Mouse (Mus musculus): Measurements from ENCODE around the gene Sipa1l1.

Sipa1l1 gene

DNA sequence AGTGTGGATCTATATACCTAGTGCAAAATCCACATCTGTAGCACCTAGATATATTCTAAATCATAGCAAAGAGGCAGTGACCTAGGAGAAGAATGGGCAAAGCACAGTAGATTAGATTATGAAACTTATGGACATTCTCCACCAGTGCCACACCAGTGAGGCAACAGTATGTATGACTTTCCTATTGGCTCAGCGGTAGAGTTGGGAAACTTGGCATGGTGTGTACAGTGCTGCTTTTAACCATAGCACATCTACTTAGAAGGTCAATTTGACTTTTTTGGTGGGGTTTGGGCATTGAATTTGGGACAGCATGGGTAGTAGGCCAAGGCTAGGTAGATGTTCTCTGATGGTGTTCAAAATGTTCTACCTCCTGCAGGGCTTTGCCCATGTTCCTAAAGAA, 159.0 kb downstream of the Sipa1l1 start:
- no peak for DNase-seq (ENCODE audit: extremely low read depth, low read depth, low spot score)

- DNase-seq (ENCODE audit: extremely low read depth, low read depth, low spot score): no peak
Measured at GRCm38 (mm10) chr12:82332836-82333614, 163.9 kb downstream of the Sipa1l1 start.

DNA sequence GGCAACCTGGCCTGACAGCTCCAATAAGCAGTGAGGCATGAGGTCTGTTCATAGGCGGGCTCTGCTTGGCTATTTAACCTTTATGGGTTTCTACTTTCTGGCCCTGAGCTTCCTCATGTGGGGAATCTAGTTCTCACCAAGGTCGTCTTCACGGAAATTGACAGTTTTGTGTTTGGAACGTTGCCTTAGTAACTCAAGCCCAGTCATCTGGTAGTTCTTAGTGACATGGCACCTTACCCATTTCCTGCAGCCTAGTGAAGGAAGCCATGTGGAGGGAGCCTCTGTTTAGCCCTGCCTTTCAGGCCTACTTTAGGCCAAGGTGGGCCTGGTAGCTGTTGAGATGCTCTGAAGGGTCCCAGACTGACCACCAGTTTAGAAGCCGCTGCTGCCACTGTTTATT, 164.9 kb downstream of the Sipa1l1 start:
- DNase-seq (ENCODE audit: extremely low read depth, low read depth, low spot score): no peak

DNA sequence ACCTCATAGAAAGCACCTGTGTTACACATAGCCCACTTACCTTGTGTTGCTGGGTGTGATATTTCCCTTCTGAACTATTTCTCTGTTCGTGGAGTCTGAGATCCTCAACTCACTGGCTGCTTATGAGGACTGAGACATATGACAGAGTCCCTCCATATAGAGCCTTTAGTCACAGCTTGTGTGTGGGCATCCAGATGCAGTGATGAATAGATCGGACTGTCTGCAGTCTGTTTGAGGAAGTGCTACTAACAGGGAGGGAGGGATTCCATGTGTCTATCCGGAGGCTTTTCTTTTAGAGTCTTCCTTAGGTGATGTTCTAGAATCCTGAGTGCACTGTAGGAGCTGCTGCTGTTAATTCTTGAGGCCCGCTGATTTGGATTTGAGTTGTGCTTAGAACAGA, 165.4 kb downstream of the Sipa1l1 start:
- no peak for DNase-seq (ENCODE audit: extremely low read depth, low read depth, low spot score)

- no peak for DNase-seq (ENCODE audit: extremely low read depth, low read depth, low spot score)
Measured at GRCm38 (mm10) chr12:82335095-82335494, 166.0 kb downstream of the Sipa1l1 start.

DNA sequence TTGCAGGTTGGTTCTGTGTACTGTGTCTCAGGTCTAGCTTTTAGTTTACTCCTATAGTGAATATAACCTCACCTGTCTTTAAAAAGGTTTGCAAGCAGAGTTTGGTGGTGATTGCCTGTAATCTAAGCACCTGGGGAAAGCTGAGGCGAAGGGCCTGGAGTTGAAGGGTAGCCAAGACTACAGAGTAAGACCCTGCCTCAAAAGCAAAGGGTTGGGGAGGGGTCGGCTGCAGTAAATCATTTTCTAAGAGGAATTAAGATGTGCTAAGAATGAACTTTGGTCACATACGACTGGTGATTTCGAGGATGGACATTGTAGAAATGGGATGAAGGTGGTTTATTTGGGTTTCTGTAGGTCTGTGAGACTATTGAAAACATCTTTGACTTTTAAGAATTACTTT, 169.4 kb downstream of the Sipa1l1 start:
- DNase-seq (ENCODE audit: extremely low read depth, low read depth, low spot score): no peak

DNA sequence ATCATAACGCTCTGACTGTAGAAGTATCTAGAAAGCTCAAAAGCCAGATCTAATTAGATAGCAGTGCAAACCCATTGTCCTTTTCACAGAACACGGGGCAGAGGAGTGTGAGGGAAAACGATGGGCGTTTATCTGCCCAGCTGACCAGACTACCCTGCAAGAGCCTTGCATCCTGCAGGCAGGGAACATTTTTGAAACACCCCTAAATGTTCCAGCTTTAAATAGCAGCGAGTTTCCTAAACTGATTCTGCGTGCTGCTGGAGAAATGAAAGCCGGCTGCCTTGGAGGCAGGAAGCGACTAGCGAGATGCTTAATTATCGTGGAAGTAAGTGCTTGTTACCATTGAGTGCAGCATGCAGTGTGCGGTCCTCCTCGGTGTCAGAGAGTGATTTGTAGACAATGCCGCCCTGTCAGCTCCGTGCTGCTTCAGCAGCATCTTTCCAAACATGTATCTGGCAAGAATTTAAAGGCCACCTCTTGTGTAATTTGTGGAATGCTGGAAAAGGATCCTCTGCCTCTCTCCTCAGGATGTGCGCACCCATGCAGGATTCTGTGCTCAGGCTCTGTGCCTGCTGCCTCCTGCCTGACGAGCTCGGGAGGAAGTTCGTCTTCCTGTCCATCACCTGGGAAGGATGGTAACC, 170.2 kb downstream of the Sipa1l1 start:
- DNase-seq (ENCODE audit: extremely low read depth, low read depth, low spot score): no peak

DNA sequence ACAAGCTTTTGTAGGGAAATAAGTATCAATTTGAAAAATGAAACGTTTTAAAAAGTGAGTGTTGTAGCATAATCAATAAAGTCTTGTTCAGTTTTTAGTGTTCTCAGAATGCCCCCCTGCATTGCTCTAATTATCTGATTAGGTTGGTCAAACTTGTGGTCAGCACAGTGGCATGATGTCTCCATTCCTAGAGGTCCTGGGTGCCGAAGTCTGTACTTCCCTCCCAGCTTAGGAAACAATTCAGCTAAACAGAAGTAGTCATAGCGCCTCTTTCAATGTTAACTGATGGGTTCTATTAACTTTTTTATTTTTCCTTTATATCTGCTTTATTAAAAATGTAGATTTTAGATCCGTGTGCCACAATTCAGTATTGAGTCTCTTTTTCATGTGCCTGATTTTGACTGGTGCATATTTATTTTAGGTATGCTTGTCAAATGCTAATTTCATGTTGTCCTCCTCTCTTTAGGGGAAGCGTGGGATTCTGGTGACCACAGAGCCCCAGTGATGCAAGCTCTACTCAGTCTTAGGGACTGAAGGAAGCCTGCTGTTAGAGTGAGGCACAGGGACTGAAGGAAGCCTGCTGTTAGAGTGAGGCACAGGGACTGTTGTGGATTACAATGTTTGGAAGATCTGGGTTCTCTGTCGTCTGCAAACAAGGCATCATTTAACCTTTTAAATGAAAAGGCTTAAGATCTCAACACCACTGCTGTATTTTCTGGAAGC, 171.2 kb downstream of the Sipa1l1 start:
- no peak for DNase-seq (ENCODE audit: extremely low read depth, low read depth, low spot score)

DNA sequence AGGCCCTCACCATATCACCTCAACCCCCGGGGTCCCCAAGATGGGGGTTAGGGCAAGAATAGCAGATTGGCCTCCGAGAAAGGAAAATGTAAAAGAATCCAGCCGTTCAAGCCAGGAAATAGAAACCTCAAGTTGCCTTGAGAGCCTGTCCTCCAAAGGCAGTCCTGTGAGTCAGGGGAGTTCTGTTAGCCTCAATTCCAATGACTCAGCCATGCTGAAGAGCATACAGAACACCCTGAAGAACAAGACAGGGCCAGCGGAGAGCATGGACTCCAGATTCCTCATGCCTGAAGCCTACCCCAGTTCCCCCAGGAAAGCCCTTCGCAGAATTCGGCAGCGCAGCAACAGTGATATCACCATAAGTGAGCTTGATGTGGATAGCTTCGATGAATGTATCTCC, 172.1 kb downstream of the Sipa1l1 start:
- DNase-seq (ENCODE audit: extremely low read depth, low read depth, low spot score): no peak

GRCm38 (mm10) chr12:82341696-82342095, 172.6 kb downstream of the Sipa1l1 start:
- no peak for DNase-seq (ENCODE audit: extremely low read depth, low read depth, low spot score)

DNA sequence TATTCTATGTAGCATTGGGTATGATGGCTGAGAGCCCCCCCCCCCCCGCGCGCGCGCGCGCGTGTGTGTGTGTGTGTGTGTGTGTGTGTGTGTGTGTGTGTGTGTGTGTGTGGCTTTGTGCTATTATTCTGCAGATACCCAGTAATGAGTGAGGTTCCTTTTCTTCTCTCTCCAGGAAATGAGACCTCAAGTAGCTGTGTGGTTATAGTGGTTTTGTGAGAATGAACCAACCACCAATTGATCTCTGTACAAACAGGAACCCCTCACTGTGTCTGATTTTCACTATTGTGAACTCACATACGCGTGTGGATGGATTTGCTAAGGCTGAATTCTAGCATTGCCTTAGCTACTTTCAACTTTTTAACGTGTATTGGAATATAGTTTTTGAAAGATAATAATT, 181.0 kb downstream of the Sipa1l1 start:
- DNase-seq (ENCODE audit: extremely low read depth, low read depth, low spot score): no peak

GRCm38 (mm10) chr12:82350891-82351290, 181.8 kb downstream of the Sipa1l1 start:
- DNase-seq (ENCODE audit: extremely low read depth, low read depth, low spot score): no peak

DNA sequence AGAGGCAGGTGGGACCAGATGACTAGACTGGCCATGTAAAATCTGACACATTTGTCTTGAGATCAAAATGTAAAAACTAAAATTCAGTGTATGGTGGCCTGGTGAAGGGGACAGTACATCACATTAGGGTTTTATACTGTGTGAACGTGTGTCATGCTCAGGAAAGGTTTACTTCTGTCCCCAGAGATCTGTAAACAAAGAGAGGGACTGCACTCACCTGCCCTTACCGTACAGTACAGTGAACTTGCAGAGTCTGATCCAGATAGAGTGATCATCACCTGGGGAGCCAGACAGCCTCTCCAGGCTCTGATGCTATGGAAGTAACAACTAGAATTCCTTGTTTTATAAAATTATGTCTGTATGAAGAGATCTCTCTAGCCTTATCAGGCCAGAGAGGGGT, 184.5 kb downstream of the Sipa1l1 start:
- no peak for DNase-seq (ENCODE audit: extremely low read depth, low read depth, low spot score)

- DNase-seq (ENCODE audit: extremely low read depth, low read depth, low spot score): no peak
Measured at GRCm38 (mm10) chr12:82355419-82356149, 186.5 kb downstream of the Sipa1l1 start.

- no peak for DNase-seq (ENCODE audit: extremely low read depth, low read depth, low spot score)
Measured at GRCm38 (mm10) chr12:82356476-82356875, 187.4 kb downstream of the Sipa1l1 start.

DNA sequence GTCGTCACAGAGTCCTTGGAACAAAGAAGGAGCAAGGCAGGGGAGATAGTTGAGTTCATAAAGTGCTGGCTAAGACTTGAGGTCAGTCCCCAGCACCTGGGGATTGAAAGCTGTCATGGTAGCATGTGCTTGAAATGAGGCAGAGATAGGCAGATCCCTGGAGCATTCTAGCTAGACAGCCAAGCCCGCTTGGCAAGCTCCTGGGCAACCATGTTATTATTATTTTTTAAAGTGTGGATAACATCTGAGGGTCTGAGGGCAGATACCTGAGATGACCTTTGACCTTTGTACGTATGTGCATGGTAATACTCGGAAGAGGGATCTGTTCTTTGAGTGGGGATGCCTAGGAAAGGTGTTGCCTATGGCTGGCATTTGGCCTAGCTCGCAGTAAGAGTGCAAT, 188.3 kb downstream of the Sipa1l1 start:
- no peak for DNase-seq (ENCODE audit: extremely low read depth, low read depth, low spot score)

DNA sequence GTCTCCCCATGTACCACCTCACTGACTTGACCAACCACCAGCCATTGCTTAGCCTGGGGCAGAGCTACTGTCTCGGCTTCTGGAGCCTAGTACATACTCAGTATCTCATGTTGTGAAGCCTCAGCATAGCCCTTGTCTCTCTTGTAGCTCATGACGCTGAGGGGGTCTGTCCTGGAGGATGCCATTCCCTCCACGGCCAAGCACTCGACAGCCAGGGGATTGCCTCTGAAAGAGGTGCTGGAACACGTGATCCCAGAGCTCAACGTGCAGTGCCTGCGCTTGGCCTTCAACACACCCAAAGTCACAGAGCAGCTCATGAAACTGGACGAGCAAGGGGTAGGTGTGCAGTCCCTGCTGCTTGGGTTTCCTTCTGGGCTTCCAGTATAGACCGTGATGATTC, 193.7 kb downstream of the Sipa1l1 start:
- DNase-seq (ENCODE audit: extremely low read depth, low read depth, low spot score): no peak

DNA sequence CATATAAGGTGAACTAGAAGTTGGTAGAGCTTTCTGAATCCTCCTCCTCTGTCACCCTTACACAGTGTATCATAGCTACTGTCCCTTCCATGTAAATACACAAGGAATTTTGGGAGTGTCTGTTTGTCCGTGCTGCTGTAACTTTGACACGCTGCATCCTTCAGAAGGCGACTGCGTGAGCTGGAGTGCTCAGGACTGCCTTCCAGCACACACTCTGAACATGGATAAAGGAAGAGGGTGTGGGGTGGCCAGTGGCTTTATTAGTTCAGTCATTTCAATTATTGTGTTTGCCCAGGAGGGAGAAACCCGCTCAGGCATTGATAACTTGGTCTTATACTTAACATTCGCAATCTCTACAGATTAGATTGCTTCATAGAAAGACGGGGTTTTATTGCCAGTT, 195.1 kb downstream of the Sipa1l1 start:
- no peak for DNase-seq (ENCODE audit: extremely low read depth, low read depth, low spot score)

DNA sequence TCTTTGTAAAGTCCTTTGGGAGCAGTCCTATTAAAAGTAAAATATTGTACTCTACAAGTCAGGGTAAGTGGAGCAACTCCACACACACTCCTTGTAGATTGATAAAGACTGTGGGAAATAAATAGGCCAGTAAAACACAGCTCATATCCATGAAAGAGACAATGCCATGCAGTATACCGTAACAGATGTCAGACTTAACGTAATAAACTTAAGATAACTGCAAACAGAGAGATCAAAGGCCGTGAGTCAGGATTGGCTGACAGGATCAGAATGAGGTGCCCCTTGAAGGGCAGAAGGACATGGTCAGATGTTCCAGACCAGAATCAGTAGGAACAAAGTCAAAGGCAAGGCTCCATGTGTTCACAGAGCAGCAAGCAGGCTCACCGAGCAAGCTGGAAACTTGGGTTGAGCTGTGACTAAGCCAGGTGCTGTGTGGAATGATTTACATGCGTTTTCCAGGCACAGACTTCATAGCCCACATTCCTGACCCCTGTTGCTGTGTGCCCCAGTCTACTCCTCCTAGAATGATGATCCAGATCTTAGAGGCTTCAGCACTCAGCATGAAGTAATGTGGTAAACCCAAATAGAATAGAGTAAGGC, 196.3 kb downstream of the Sipa1l1 start:
- no peak for DNase-seq (ENCODE audit: extremely low read depth, low read depth, low spot score)

- DNase-seq (ENCODE audit: extremely low read depth, low read depth, low spot score): no peak
Measured at GRCm38 (mm10) chr12:82366754-82367153, 197.6 kb downstream of the Sipa1l1 start.

GRCm38 (mm10) chr12:82367345-82367744, 198.2 kb downstream of the Sipa1l1 start:
- no peak for DNase-seq (ENCODE audit: extremely low read depth, low read depth, low spot score)
